Mouse (Mus musculus) heart, postnatal 0 days (tissue): ENCODE results near the gene Rbms2. TPM values are rescaled to one million over a fixed set of nuclear protein-coding genes. Genes with fewer than 3 reads are reported as not detected.
"Not testable (repeated sequence)": the region's sequence is repeated elsewhere in the genome, so short reads cannot be mapped to it uniquely, and the experiment has no call there.

Experiments used
- ATAC-seq: fragments of 200-750 bp; cut with Nextera tagmentation; 2 replicates; pipeline ENCODE4 v1.8.0; 2017; ENCODE audit warnings: low read depth, moderate number of reproducible peaks, moderate library complexity; ENCODE audit not compliant: insufficient read depth
- DNase-seq: peaks from one replicate; pipeline ENCODE4 v3.0.0-alpha.2; 2016; ENCODE audit warnings: low spot score
- H3K27ac ChIP-seq: fragments of 300-500 bp; sonication (generic); 2 replicates; pipeline ENCODE4 v1.5.1; 2014; ENCODE audit warnings: low read depth, mild to moderate bottlenecking
- H3K27me3 ChIP-seq: fragments of 300-500 bp; sonication (generic); 2 replicates; pipeline ENCODE4 v1.6.1; 2014; ENCODE audit warnings: low read length, mixed read lengths; ENCODE audit not compliant: control insufficient read depth, insufficient read depth
- H3K36me3 ChIP-seq: fragments of 300-500 bp; sonication (generic); replicated peaks from 2 replicates; pipeline ENCODE4 v1.6.1; 2014; ENCODE audit warnings: low read length, mixed read lengths; ENCODE audit not compliant: control insufficient read depth, insufficient read depth
- H3K4me1 ChIP-seq: fragments of 300-500 bp; sonication (generic); 2 replicates; pipeline ENCODE4 v1.6.1; 2014; ENCODE audit warnings: antibody characterized with exemption; ENCODE audit not compliant: control insufficient read depth, insufficient read depth
- H3K4me2 ChIP-seq: fragments of 300-500 bp; sonication (generic); 2 replicates; pipeline ENCODE4 v1.6.1; 2014; ENCODE audit warnings: low read depth, mild to moderate bottlenecking, low read length, moderate library complexity
- H3K4me3 ChIP-seq: fragments of 300-500 bp; sonication (generic); 2 replicates; pipeline ENCODE4 v1.5.1; 2014; ENCODE audit warnings: low read depth, low read length
- H3K9ac ChIP-seq: fragments of 300-500 bp; sonication (generic); replicated peaks from 2 replicates; pipeline ENCODE4 v1.6.1; 2014; ENCODE audit warnings: low read depth, low read length, mixed read lengths
- H3K9me3 ChIP-seq: fragments of 300-500 bp; sonication (generic); replicated peaks from 2 replicates; pipeline ENCODE4 v1.6.1; 2016; ENCODE audit warnings: low read length; ENCODE audit not compliant: control insufficient read depth
- CTCF ChIP-seq: IDR thresholded peaks from 2 replicates; pipeline ENCODE4 v1.5.1; 2016; ENCODE audit warnings: antibody characterized with exemption, control low read depth, low read depth
- EP300 ChIP-seq: IDR thresholded peaks from 2 replicates; pipeline ENCODE4 v1.6.1; 2016; ENCODE audit warnings: antibody characterized with exemption, low read depth
- WGBS: fragments of 180-500 bp; shearing (Covaris S2); extraction: QIAGEN DNeasy Blood & Tissue Kit; methylation state at CpG from one replicate; pipeline ENCODE4 v1.1.7; 2014; 5-methylcytosine and 5-hydroxymethylcytosine counted together
- polyA plus RNA-seq: library from polyadenylated mRNA; unstranded; fragments of >200 nt; fragmentation: Nextera tagmentation; extraction: Ambion mirVana; gene quantifications from 2 replicates; pipeline ENCODE4 v1.2.1, GENCODE M21; 2015
- total RNA-seq: library from RNA; depleted of rRNA; stranded (reverse); fragments of >200 nt; gene quantifications from 2 replicates; pipeline ENCODE4 v1.2.3, GENCODE M21; 2014; ENCODE audit warnings: low replicate concordance

Gene Rbms2
- total and polyA plus RNA-seq, 2 experiments from 2014 or later = 29.9 to 41.9 TPM

GRCm38 (mm10) chr10:128221533-128222286 is 41.6 kb upstream of the Rbms2 start:
- Histone ChIP-seq H3K4me2 (no peak overlapping the region), H3K4me3 (no peak overlapping the region), H3K36me3 (no peaks in the 10 kb centered on the region), H3K9me3 (no peaks in the 10 kb centered on the region), H3K9ac (no peak overlapping the region), H3K27ac (no peak overlapping the region), H3K27me3 (no peaks in the 10 kb centered on the region), H3K4me1 (no peaks in the 10 kb centered on the region)
- DNase-seq (no peak), ATAC-seq (no peak)
- TF ChIP-seq CTCF (no peak), EP300 (no peak)
- WGBS = 50% methylated on average over 16 of the region's 16 CpGs

DNA sequence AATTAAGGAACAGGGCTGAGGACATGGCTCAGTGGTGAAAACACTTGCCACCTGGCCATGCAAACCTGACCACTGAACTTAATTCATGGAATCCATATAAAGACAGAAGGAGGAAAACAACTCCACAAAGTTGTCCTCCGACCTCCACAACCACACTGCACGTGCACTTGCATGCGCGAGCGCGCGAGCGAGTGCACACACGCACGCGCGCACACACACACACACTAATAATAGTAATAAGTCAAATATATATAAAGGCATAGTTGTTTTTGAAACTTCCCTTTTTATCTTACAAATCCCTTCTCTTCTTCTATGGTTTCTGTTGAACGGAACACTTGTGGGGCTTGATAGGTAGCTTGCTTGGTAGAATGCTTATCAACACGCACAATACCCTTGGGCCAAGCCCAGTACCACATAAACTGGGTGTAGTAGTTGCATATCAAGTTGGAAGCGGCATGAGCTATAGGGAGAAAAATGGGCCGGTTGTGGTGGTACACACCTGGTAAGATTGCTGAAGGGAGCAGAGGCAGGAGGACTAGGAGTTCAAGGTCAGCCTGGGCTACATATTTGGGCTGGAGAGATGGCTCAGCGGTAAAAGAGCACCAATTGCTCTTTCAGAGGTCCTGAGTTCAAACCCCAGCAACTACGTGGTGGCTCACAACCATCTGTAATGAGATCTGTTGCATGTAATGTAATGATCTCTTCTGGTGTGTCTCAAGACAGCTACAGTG is 38.5 kb upstream of the Rbms2 start:
- no peak overlapping the region for H3K9ac ChIP-seq
- DNase-seq = no peak
- H3K36me3 ChIP-seq = no peaks in the 10 kb centered on the region
- no peak for ATAC-seq
- H3K9me3 ChIP-seq = no peaks in the 10 kb centered on the region
- H3K27ac ChIP-seq = no peak overlapping the region
- no peak overlapping the region for H3K4me2 ChIP-seq
- no peak overlapping the region for H3K4me3 ChIP-seq
- H3K27me3 ChIP-seq = no peaks in the 10 kb centered on the region
- TF ChIP-seq CTCF = no peak
- no peak for TF ChIP-seq EP300
- 88% methylated on average over 18 of the region's 18 CpGs for WGBS
- no peaks in the 10 kb centered on the region for H3K4me1 ChIP-seq

- no peak for DNase-seq
- Histone ChIP-seq H3K27ac (no peak overlapping the region), H3K4me3 (no peak overlapping the region), H3K27me3 (no peaks in the 10 kb centered on the region), H3K9ac (no peak overlapping the region), H3K9me3 (no peaks in the 10 kb centered on the region), H3K4me1 (peaks cover 10% of the 10 kb centered on the region), H3K4me2 (no peak overlapping the region), H3K36me3 (no peaks in the 10 kb centered on the region)
- 72% methylated on average over 5 of the region's 5 CpGs for WGBS
- ATAC-seq = no peak
- TF ChIP-seq EP300 = no peak
- no peak for TF ChIP-seq CTCF
Measured at GRCm38 (mm10) chr10:128214981-128215380, 34.9 kb upstream of the Rbms2 start.

- DNase-seq, H3K27me3 ChIP-seq, H3K27ac ChIP-seq, H3K4me3 ChIP-seq, H3K36me3 ChIP-seq, H3K9ac ChIP-seq, H3K4me2 ChIP-seq, H3K9me3 ChIP-seq, ATAC-seq: not testable (repeated sequence)
- WGBS = 83% methylated on average over 4 of the region's 4 CpGs
- H3K4me1 ChIP-seq = peaks cover 10% of the 10 kb centered on the region
Measured at GRCm38 (mm10) chr10:128214112-128214511, 34.0 kb upstream of the Rbms2 start.

- Histone ChIP-seq H3K9ac (0 out of 2 replicates have a peak overlapping the region, but pooled peaks have one; percentile 9), H3K27ac (no peak overlapping the region), H3K4me3 (peak overlapping the region; percentile 36), H3K9me3 (no peaks in the 10 kb centered on the region), H3K4me2 (peak overlapping the region; percentile 63), H3K4me1 (peaks cover 10% of the 10 kb centered on the region), H3K27me3 (no peaks in the 10 kb centered on the region), H3K36me3 (0 out of 2 replicates have a peak, but pooled peaks cover 3% of the 10 kb centered on the region)
- under 1% methylated on average over 18 of the region's 18 CpGs for WGBS
- ATAC-seq (peak; percentile 68), DNase-seq (peak; percentile 71)
- TF ChIP-seq CTCF = peak; percentile 69
- TF ChIP-seq EP300 = no peak
Measured at GRCm38 (mm10) chr10:128212871-128213323, 32.8 kb upstream of the Rbms2 start.
